Mouse (Mus musculus): ENCODE measurements at regions not wholly inside any gene's neighbourhood (a gene's known extent, or its start where the extent isn't known, plus 50 kb on each side); places are given as distances from the start of the nearest gene placed in this dataset.

- H3K9me3 ChIP-seq (ENCODE audit: control insufficient read depth, low read length): no peaks in the 10 kb centered on the region
- ATAC-seq (ENCODE audit: low FRiP score) (no peak), DNase-seq (ENCODE audit: low spot score) (no peak)
- no peaks in the 10 kb centered on the region for H3K27me3 ChIP-seq (ENCODE audit: control insufficient read depth, insufficient read depth, low read length)
- 86% methylated on average over 2 of the region's 2 CpGs for WGBS
- no peaks in the 10 kb centered on the region for H3K4me1 ChIP-seq (replicated peaks; ENCODE audit: control insufficient read depth, insufficient read depth, low read length)
- no peak overlapping the region for H3K4me3 ChIP-seq (replicated peaks; ENCODE audit: low read length)
- no peak overlapping the region for H3K9ac ChIP-seq
- no peak overlapping the region for H3K4me2 ChIP-seq (replicated peaks)
- H3K27ac ChIP-seq: no peak overlapping the region
- no peaks in the 10 kb centered on the region for H3K36me3 ChIP-seq (replicated peaks; ENCODE audit: control insufficient read depth, insufficient read depth)
Measured at GRCm38 (mm10) chr7:125139196-125139595, 305.3 kb upstream of the Kdm8 start.

- DNase-seq (ENCODE audit: low spot score) (no peak), ATAC-seq (ENCODE audit: low FRiP score) (no peak)
- Histone ChIP-seq H3K4me1 (replicated peaks; ENCODE audit: control insufficient read depth, insufficient read depth, low read length) (no peaks in the 10 kb centered on the region), H3K9me3 (ENCODE audit: control insufficient read depth, low read length) (no peaks in the 10 kb centered on the region), H3K27me3 (ENCODE audit: control insufficient read depth, insufficient read depth, low read length) (no peaks in the 10 kb centered on the region), H3K27ac (no peak overlapping the region), H3K9ac (no peak overlapping the region), H3K4me2 (replicated peaks) (no peak overlapping the region), H3K36me3 (replicated peaks; ENCODE audit: control insufficient read depth, insufficient read depth) (no peaks in the 10 kb centered on the region), H3K4me3 (replicated peaks; ENCODE audit: low read length) (no peak overlapping the region)
- 48% methylated on average over 3 of the region's 3 CpGs for WGBS
Measured at GRCm38 (mm10) chr7:125140854-125141253, 303.6 kb upstream of the Kdm8 start.

GRCm38 (mm10) chr7:125141864-125142263 lies 302.6 kb upstream of the Kdm8 start:
- no peaks in the 10 kb centered on the region for H3K36me3 ChIP-seq (replicated peaks; ENCODE audit: control insufficient read depth, insufficient read depth)
- WGBS: 93% methylated on average over 1 of the region's 1 CpGs
- H3K4me3 ChIP-seq (replicated peaks; ENCODE audit: low read length): no peak overlapping the region
- H3K27me3 ChIP-seq (ENCODE audit: control insufficient read depth, insufficient read depth, low read length): no peaks in the 10 kb centered on the region
- H3K4me2 ChIP-seq (replicated peaks): no peak overlapping the region
- H3K4me1 ChIP-seq (replicated peaks; ENCODE audit: control insufficient read depth, insufficient read depth, low read length): no peaks in the 10 kb centered on the region
- H3K9ac ChIP-seq: no peak overlapping the region
- ATAC-seq (ENCODE audit: low FRiP score) (no peak), DNase-seq (ENCODE audit: low spot score) (no peak)
- no peak overlapping the region for H3K27ac ChIP-seq
- H3K9me3 ChIP-seq (ENCODE audit: control insufficient read depth, low read length): no peaks in the 10 kb centered on the region

GRCm38 (mm10) chr7:125146025-125146424 lies 298.5 kb upstream of the Kdm8 start:
- ATAC-seq (ENCODE audit: low FRiP score): no peak
- WGBS: 57% methylated on average over 9 of the region's 9 CpGs

GRCm38 (mm10) chr7:125149151-125149550 lies 295.3 kb upstream of the Kdm8 start:
- Histone ChIP-seq H3K9me3 (ENCODE audit: control insufficient read depth, low read length) (no peaks in the 10 kb centered on the region), H3K27ac (no peak overlapping the region), H3K27me3 (ENCODE audit: control insufficient read depth, insufficient read depth, low read length) (no peaks in the 10 kb centered on the region), H3K4me3 (replicated peaks; ENCODE audit: low read length) (no peak overlapping the region), H3K4me2 (replicated peaks) (no peak overlapping the region), H3K36me3 (replicated peaks; ENCODE audit: control insufficient read depth, insufficient read depth) (no peaks in the 10 kb centered on the region), H3K4me1 (replicated peaks; ENCODE audit: control insufficient read depth, insufficient read depth, low read length) (no peaks in the 10 kb centered on the region; the same call in 1 of the 2 replicates), H3K9ac (no peak overlapping the region)
- ATAC-seq (ENCODE audit: low FRiP score): no peak
- DNase-seq (ENCODE audit: low spot score): no peak
- 96% methylated on average over 2 of the region's 2 CpGs for WGBS

More at GRCm38 (mm10) chr7:125146025-125146424, 298.5 kb upstream of the Kdm8 start:
- no peak overlapping the region for H3K4me2 ChIP-seq (replicated peaks)
- no peak for DNase-seq (ENCODE audit: low spot score)
- H3K27ac ChIP-seq: no peak overlapping the region
- no peaks in the 10 kb centered on the region for H3K27me3 ChIP-seq (ENCODE audit: control insufficient read depth, insufficient read depth, low read length)
- no peaks in the 10 kb centered on the region for H3K9me3 ChIP-seq (ENCODE audit: control insufficient read depth, low read length)
- no peaks in the 10 kb centered on the region for H3K36me3 ChIP-seq (replicated peaks; ENCODE audit: control insufficient read depth, insufficient read depth)
- H3K9ac ChIP-seq: no peak overlapping the region
- no peaks in the 10 kb centered on the region; the same call in 1 of the 2 replicates for H3K4me1 ChIP-seq (replicated peaks; ENCODE audit: control insufficient read depth, insufficient read depth, low read length)
- H3K4me3 ChIP-seq (replicated peaks; ENCODE audit: low read length): no peak overlapping the region

GRCm38 (mm10) chr7:125149740-125150139 lies 294.7 kb upstream of the Kdm8 start:
- H3K9ac ChIP-seq: no peak overlapping the region
- ATAC-seq (ENCODE audit: low FRiP score) (no peak), DNase-seq (ENCODE audit: low spot score) (no peak)
- no peaks in the 10 kb centered on the region; the same call in 1 of the 2 replicates for H3K4me1 ChIP-seq (replicated peaks; ENCODE audit: control insufficient read depth, insufficient read depth, low read length)
- no peaks in the 10 kb centered on the region for H3K9me3 ChIP-seq (ENCODE audit: control insufficient read depth, low read length)
- H3K4me2 ChIP-seq (replicated peaks): no peak overlapping the region
- H3K4me3 ChIP-seq (replicated peaks; ENCODE audit: low read length): no peak overlapping the region
- no peak overlapping the region for H3K27ac ChIP-seq
- no peaks in the 10 kb centered on the region for H3K36me3 ChIP-seq (replicated peaks; ENCODE audit: control insufficient read depth, insufficient read depth)
- 61% methylated on average over 1 of the region's 1 CpGs for WGBS
- H3K27me3 ChIP-seq (ENCODE audit: control insufficient read depth, insufficient read depth, low read length): no peaks in the 10 kb centered on the region

- H3K9me3 ChIP-seq (ENCODE audit: control insufficient read depth, low read length): no peaks in the 10 kb centered on the region
- no peaks in the 10 kb centered on the region for H3K27me3 ChIP-seq (ENCODE audit: control insufficient read depth, insufficient read depth, low read length)
- WGBS: 89% methylated on average over 5 of the region's 5 CpGs
- no peaks in the 10 kb centered on the region for H3K36me3 ChIP-seq (replicated peaks; ENCODE audit: control insufficient read depth, insufficient read depth)
- H3K4me1 ChIP-seq (replicated peaks; ENCODE audit: control insufficient read depth, insufficient read depth, low read length): no peaks in the 10 kb centered on the region; the same call in 1 of the 2 replicates
- H3K27ac ChIP-seq: no peak overlapping the region
- H3K4me3 ChIP-seq (replicated peaks; ENCODE audit: low read length): no peak overlapping the region
- no peak for DNase-seq (ENCODE audit: low spot score)
- H3K9ac ChIP-seq: no peak overlapping the region
- ATAC-seq (ENCODE audit: low FRiP score): no peak
- H3K4me2 ChIP-seq (replicated peaks): no peak overlapping the region
Measured at GRCm38 (mm10) chr7:125152281-125152680, 292.2 kb upstream of the Kdm8 start.

- Histone ChIP-seq H3K27ac (no peak overlapping the region), H3K27me3 (ENCODE audit: control insufficient read depth, insufficient read depth, low read length) (no peaks in the 10 kb centered on the region), H3K4me3 (replicated peaks; ENCODE audit: low read length) (no peak overlapping the region), H3K9me3 (ENCODE audit: control insufficient read depth, low read length) (no peaks in the 10 kb centered on the region), H3K4me1 (replicated peaks; ENCODE audit: control insufficient read depth, insufficient read depth, low read length) (no peaks in the 10 kb centered on the region), H3K9ac (no peak overlapping the region), H3K36me3 (replicated peaks; ENCODE audit: control insufficient read depth, insufficient read depth) (no peaks in the 10 kb centered on the region), H3K4me2 (replicated peaks) (no peak overlapping the region)
- DNase-seq (ENCODE audit: low spot score) (no peak), ATAC-seq (ENCODE audit: low FRiP score) (no peak)
- WGBS: 35% methylated on average over 2 of the region's 2 CpGs
Measured at GRCm38 (mm10) chr7:125155291-125155690, 289.2 kb upstream of the Kdm8 start.

GRCm38 (mm10) chr7:125166881-125167351 lies 277.6 kb upstream of the Kdm8 start:
- Histone ChIP-seq H3K4me2 (replicated peaks) (no peak overlapping the region), H3K27me3 (ENCODE audit: control insufficient read depth, insufficient read depth, low read length) (no peaks in the 10 kb centered on the region), H3K9ac (no peak overlapping the region), H3K9me3 (ENCODE audit: control insufficient read depth, low read length) (no peaks in the 10 kb centered on the region), H3K4me3 (replicated peaks; ENCODE audit: low read length) (no peak overlapping the region), H3K36me3 (replicated peaks; ENCODE audit: control insufficient read depth, insufficient read depth) (no peaks in the 10 kb centered on the region), H3K4me1 (replicated peaks; ENCODE audit: control insufficient read depth, insufficient read depth, low read length) (no peaks in the 10 kb centered on the region), H3K27ac (no peak overlapping the region)
- 47% methylated on average over 19 of the region's 19 CpGs for WGBS
- peak; percentile 43; the same call in 1 of the 2 replicates for ATAC-seq (ENCODE audit: low FRiP score)
- no peak for DNase-seq (ENCODE audit: low spot score)

GRCm38 (mm10) chr7:125167666-125168065 lies 276.8 kb upstream of the Kdm8 start:
- H3K4me1 ChIP-seq (replicated peaks; ENCODE audit: control insufficient read depth, insufficient read depth, low read length): no peaks in the 10 kb centered on the region
- H3K4me3 ChIP-seq (replicated peaks; ENCODE audit: low read length): no peak overlapping the region
- DNase-seq (ENCODE audit: low spot score) (no peak), ATAC-seq (ENCODE audit: low FRiP score) (no peak)
- no peak overlapping the region for H3K4me2 ChIP-seq (replicated peaks)
- H3K36me3 ChIP-seq (replicated peaks; ENCODE audit: control insufficient read depth, insufficient read depth): no peaks in the 10 kb centered on the region
- H3K9me3 ChIP-seq (ENCODE audit: control insufficient read depth, low read length): no peaks in the 10 kb centered on the region
- no peaks in the 10 kb centered on the region for H3K27me3 ChIP-seq (ENCODE audit: control insufficient read depth, insufficient read depth, low read length)
- no peak overlapping the region for H3K27ac ChIP-seq
- WGBS: 88% methylated on average over 4 of the region's 4 CpGs
- H3K9ac ChIP-seq: no peak overlapping the region

Measured in hindbrain, embryonic 14.5 days (tissue).